Mouse (Mus musculus) gastrocnemius, adult 2 months (tissue): Measurements from ENCODE around the gene Haus4. TPM values are rescaled to one million over a fixed set of nuclear protein-coding genes. Genes with fewer than 3 reads are reported as not detected.
A peak's percentile ranks its signal among the peaks of the same experiment; 100 is the strongest.

ENCODE experiments used
- DNase-seq: peaks from one replicate; pipeline ENCODE4 v3.0.0; 2022
- H3K27ac ChIP-seq: fragments of 200-600 bp; 2 replicates; pipeline ENCODE4 v1.8.1; 2022; ENCODE audit warnings: mild to moderate bottlenecking
- H3K4me3 ChIP-seq: fragments of 200-600 bp; 2 replicates; pipeline ENCODE4 v1.8.1; 2022; ENCODE audit warnings: mild to moderate bottlenecking, moderate library complexity
- CTCF ChIP-seq: fragments of 200-600 bp; IDR thresholded peaks from 2 replicates; pipeline ENCODE4 v1.8.1; 2022; ENCODE audit warnings: antibody characterized with exemption, mild to moderate bottlenecking, moderate library complexity
- intact Hi-C: fragments of 180-260 bp; cut with DNase I; formaldehyde crosslinking; loops from one replicate; pipeline ENCODE4 v1.15.1; 2025
- total RNA-seq, 2 experiments: library from RNA; stranded (reverse); gene quantifications; 2 replicates each; pipeline ENCODE4 v1.2.3; 2021

Haus4 gene
- total RNA-seq, 2 experiments from 2014 or later = 3.1 to 3.3 TPM

GRCm38 (mm10) chr14:54582536-54582935 lies 28.1 kb upstream of the Haus4 start:
- TF ChIP-seq CTCF = no peak
- intact Hi-C loops = loop anchor here (5.0 kb wide), 1 partner anchor 60 kb away; the partner anchor contains the start of genes Cdh24 and Gm17606
- H3K27ac ChIP-seq = no peak overlapping the region
- H3K4me3 ChIP-seq = no peak overlapping the region
- DNase-seq = no peak

- no peak for DNase-seq
- Histone ChIP-seq H3K27ac (no peak overlapping the region), H3K4me3 (no peak overlapping the region)
- intact Hi-C loops = loop anchor here (5.0 kb wide), 3 partner anchors 52 to 352 kb away; partner anchors contain the start of genes Cdh24 and Gm17606
- TF ChIP-seq CTCF = no peak
Observed at GRCm38 (mm10) chr14:54579638-54580037, 25.2 kb upstream of the Haus4 start.

GRCm38 (mm10) chr14:54578063-54578462 lies 23.6 kb upstream of the Haus4 start:
- peak; percentile 66 for TF ChIP-seq CTCF
- H3K4me3 ChIP-seq = peak overlapping the region; percentile 90
- peak overlapping the region; percentile 88 for H3K27ac ChIP-seq
- intact Hi-C loops = loop anchor here (5.0 kb wide), 2 partner anchors 51 to 351 kb away; no protein-coding TSS in a partner anchor
- peak; percentile 36 for DNase-seq

GRCm38 (mm10) chr14:54577089-54577982 lies 22.9 kb upstream of the Haus4 start, which contains the start of gene Ajuba:
Gene Ajuba, minus strand, starts transcription at chr14:54577558.
- peak; percentile 92 for DNase-seq
- Histone ChIP-seq H3K27ac (peak within 1 kb of the TSS; percentile 88), H3K4me3 (peak within 1 kb of the TSS; percentile 90)
- peak; percentile 3; the same call in 1 of the 2 replicates for TF ChIP-seq CTCF
- intact Hi-C loops = loop anchor here (5.0 kb wide), 2 partner anchors 50 to 350 kb away; no protein-coding TSS in a partner anchor

- intact Hi-C loops = loop anchor here (5.0 kb wide), 2 partner anchors 49 to 349 kb away; no protein-coding TSS in a partner anchor
- Histone ChIP-seq H3K27ac (peak overlapping the region; percentile 88), H3K4me3 (peak overlapping the region; percentile 90)
- peak; percentile 55 for DNase-seq
- TF ChIP-seq CTCF = no peak
Observed at GRCm38 (mm10) chr14:54576241-54577088, 22.0 kb upstream of the Haus4 start.

GRCm38 (mm10) chr14:54575631-54576030 lies 21.2 kb upstream of the Haus4 start:
- H3K27ac ChIP-seq = peak overlapping the region; percentile 88
- peak; percentile 74 for DNase-seq
- intact Hi-C loops = loop anchor here (5.0 kb wide), 2 partner anchors 48 to 348 kb away; no protein-coding TSS in a partner anchor
- no peak for TF ChIP-seq CTCF
- H3K4me3 ChIP-seq = peak overlapping the region; percentile 90

GRCm38 (mm10) chr14:54575031-54575430 lies 20.6 kb upstream of the Haus4 start:
- DNase-seq = no peak
- no peak for TF ChIP-seq CTCF
- Histone ChIP-seq H3K4me3 (peak overlapping the region; percentile 90), H3K27ac (peak overlapping the region; percentile 88)
- intact Hi-C loops = loop anchor here (5.0 kb wide), 2 partner anchors 48 to 348 kb away; no protein-coding TSS in a partner anchor

GRCm38 (mm10) chr14:54574253-54574652 lies 19.8 kb upstream of the Haus4 start:
- no peak for DNase-seq
- intact Hi-C loops = no loop called here
- no peak for TF ChIP-seq CTCF
- Histone ChIP-seq H3K27ac (peak overlapping the region; percentile 88), H3K4me3 (peak overlapping the region; percentile 90)

GRCm38 (mm10) chr14:54572790-54573736 lies 18.6 kb upstream of the Haus4 start:
- intact Hi-C loops = no loop called here
- Histone ChIP-seq H3K4me3 (peak overlapping the region; percentile 90), H3K27ac (peak overlapping the region; percentile 88)
- no peak for TF ChIP-seq CTCF
- peak; percentile 42 for DNase-seq

- no peak for DNase-seq
- Histone ChIP-seq H3K27ac (peak overlapping the region; percentile 88; the same call in 1 of the 2 replicates), H3K4me3 (no peak overlapping the region)
- intact Hi-C loops = no loop called here
- TF ChIP-seq CTCF = no peak
Observed at GRCm38 (mm10) chr14:54572122-54572521, 17.7 kb upstream of the Haus4 start.
